Mouse (Mus musculus): ENCODE data around the gene Gm3336. TPM values are rescaled to one million over a fixed set of nuclear protein-coding genes. Genes with fewer than 3 reads are reported as not detected.

Gm3336 gene
- polyA plus RNA-seq, 1 experiment: not detected

GRCm38 (mm10) chr8:70756476-70757040 lies 38.2 kb downstream of the Gm3336 start:
- Histone ChIP-seq H3K27ac (ENCODE audit: control insufficient read depth, insufficient read depth, low read depth, low read length, poor library complexity) (no peak overlapping the region), H3K4me1 (ENCODE audit: control insufficient read depth, insufficient read depth, low read length) (peaks cover 7% of the 10 kb centered on the region), H3K4me3 (replicated peaks; ENCODE audit: control insufficient read depth, low read depth, low read length) (no peak overlapping the region)
- 94% methylated on average over 6 of the region's 6 CpGs for WGBS
- TF ChIP-seq POLR2A (IDR thresholded peaks at IDR 0.05; ENCODE audit: borderline replicate concordance, control insufficient read depth, low read depth, low read length) (no peak), CTCF (IDR thresholded peaks at IDR 0.05; ENCODE audit: control insufficient read depth, insufficient read depth, low read length) (no peak)

GRCm38 (mm10) chr8:70757523-70758307 lies 39.4 kb downstream of the Gm3336 start:
- 85% methylated on average over 22 of the region's 22 CpGs for WGBS
- H3K4me1 ChIP-seq (ENCODE audit: control insufficient read depth, insufficient read depth, low read length): peaks cover 7% of the 10 kb centered on the region

GRCm38 (mm10) chr8:70758308-70758615 lies 39.9 kb downstream of the Gm3336 start:
- no peak overlapping the region for H3K4me3 ChIP-seq (replicated peaks; ENCODE audit: control insufficient read depth, low read depth, low read length)
- TF ChIP-seq POLR2A (IDR thresholded peaks at IDR 0.05; ENCODE audit: borderline replicate concordance, control insufficient read depth, low read depth, low read length) (no peak), CTCF (IDR thresholded peaks at IDR 0.05; ENCODE audit: control insufficient read depth, insufficient read depth, low read length) (no peak)

More at GRCm38 (mm10) chr8:70757523-70758307, 39.4 kb downstream of the Gm3336 start:
- Histone ChIP-seq H3K27ac (ENCODE audit: control insufficient read depth, insufficient read depth, low read depth, low read length, poor library complexity) (no peak overlapping the region), H3K4me3 (replicated peaks; ENCODE audit: control insufficient read depth, low read depth, low read length) (no peak overlapping the region)
- TF ChIP-seq POLR2A (IDR thresholded peaks at IDR 0.05; ENCODE audit: borderline replicate concordance, control insufficient read depth, low read depth, low read length) (no peak), CTCF (IDR thresholded peaks at IDR 0.05; ENCODE audit: control insufficient read depth, insufficient read depth, low read length) (peak; percentile 70)

GRCm38 (mm10) chr8:70758616-70759561 lies 40.5 kb downstream of the Gm3336 start:
- no peak overlapping the region for H3K27ac ChIP-seq (ENCODE audit: control insufficient read depth, insufficient read depth, low read depth, low read length, poor library complexity)
- TF ChIP-seq POLR2A (IDR thresholded peaks at IDR 0.05; ENCODE audit: borderline replicate concordance, control insufficient read depth, low read depth, low read length) (no peak), CTCF (IDR thresholded peaks at IDR 0.05; ENCODE audit: control insufficient read depth, insufficient read depth, low read length) (no peak)
- peaks cover 8% of the 10 kb centered on the region for H3K4me1 ChIP-seq (ENCODE audit: control insufficient read depth, insufficient read depth, low read length)
- WGBS: 76% methylated on average over 19 of the region's 19 CpGs
- no peak overlapping the region for H3K4me3 ChIP-seq (replicated peaks; ENCODE audit: control insufficient read depth, low read depth, low read length)

More at GRCm38 (mm10) chr8:70758308-70758615, 39.9 kb downstream of the Gm3336 start:
- Histone ChIP-seq H3K27ac (ENCODE audit: control insufficient read depth, insufficient read depth, low read depth, low read length, poor library complexity) (no peak overlapping the region), H3K4me1 (ENCODE audit: control insufficient read depth, insufficient read depth, low read length) (peaks cover 7% of the 10 kb centered on the region)
- 90% methylated on average over 7 of the region's 7 CpGs for WGBS

GRCm38 (mm10) chr8:70760350-70760749 lies 42.0 kb downstream of the Gm3336 start:
- WGBS: under 1% methylated on average over 22 of the region's 22 CpGs
- Histone ChIP-seq H3K4me1 (ENCODE audit: control insufficient read depth, insufficient read depth, low read length) (peaks cover 10% of the 10 kb centered on the region), H3K4me3 (replicated peaks; ENCODE audit: control insufficient read depth, low read depth, low read length) (peak overlapping the region; percentile 70), H3K27ac (ENCODE audit: control insufficient read depth, insufficient read depth, low read depth, low read length, poor library complexity) (peak overlapping the region; percentile 87)
- TF ChIP-seq POLR2A (IDR thresholded peaks at IDR 0.05; ENCODE audit: borderline replicate concordance, control insufficient read depth, low read depth, low read length): no peak
- no peak for TF ChIP-seq CTCF (IDR thresholded peaks at IDR 0.05; ENCODE audit: control insufficient read depth, insufficient read depth, low read length)

GRCm38 (mm10) chr8:70760775-70761406 lies 42.5 kb downstream of the Gm3336 start, which contains the start of gene Mpv17l2:
Gene Mpv17l2 (minus strand): TSS chr8:70760946.
- no peak for TF ChIP-seq CTCF (IDR thresholded peaks at IDR 0.05; ENCODE audit: control insufficient read depth, insufficient read depth, low read length)
- peak; percentile 84 for TF ChIP-seq POLR2A (IDR thresholded peaks at IDR 0.05; ENCODE audit: borderline replicate concordance, control insufficient read depth, low read depth, low read length)
- peaks cover 12% of the 10 kb centered on the region for H3K4me1 ChIP-seq (ENCODE audit: control insufficient read depth, insufficient read depth, low read length)

GRCm38 (mm10) chr8:70762118-70762517 lies 43.8 kb downstream of the Gm3336 start:
- Histone ChIP-seq H3K27ac (ENCODE audit: control insufficient read depth, insufficient read depth, low read depth, low read length, poor library complexity) (0 out of 2 replicates have a peak overlapping the region, but pooled peaks have one; percentile 16), H3K4me1 (ENCODE audit: control insufficient read depth, insufficient read depth, low read length) (peaks cover 20% of the 10 kb centered on the region), H3K4me3 (replicated peaks; ENCODE audit: control insufficient read depth, low read depth, low read length) (no peak overlapping the region)
- 56% methylated on average over 1 of the region's 1 CpGs for WGBS
- TF ChIP-seq POLR2A (IDR thresholded peaks at IDR 0.05; ENCODE audit: borderline replicate concordance, control insufficient read depth, low read depth, low read length) (no peak), CTCF (IDR thresholded peaks at IDR 0.05; ENCODE audit: control insufficient read depth, insufficient read depth, low read length) (no peak)

More at GRCm38 (mm10) chr8:70760775-70761406, 42.5 kb downstream of the Gm3336 start, which contains the start of gene Mpv17l2:
- Histone ChIP-seq H3K27ac (ENCODE audit: control insufficient read depth, insufficient read depth, low read depth, low read length, poor library complexity) (peak within 1 kb of the TSS; percentile 87), H3K4me3 (replicated peaks; ENCODE audit: control insufficient read depth, low read depth, low read length) (peak within 1 kb of the TSS; percentile 70)
- under 1% methylated on average over 54 of the region's 55 CpGs for WGBS

Measured in bone marrow, adult 2 months (tissue).